Mouse (Mus musculus): Measurements from ENCODE around the gene Trappc2. TPM values are rescaled to one million over a fixed set of nuclear protein-coding genes. Genes with fewer than 3 reads are reported as not detected.

The Trappc2 gene
- polyA plus RNA-seq (2015; fragmentation: Nextera tagmentation; extraction: Ambion mirVana): 26.2 and 27.9 TPM in 2 replicates

DNA sequence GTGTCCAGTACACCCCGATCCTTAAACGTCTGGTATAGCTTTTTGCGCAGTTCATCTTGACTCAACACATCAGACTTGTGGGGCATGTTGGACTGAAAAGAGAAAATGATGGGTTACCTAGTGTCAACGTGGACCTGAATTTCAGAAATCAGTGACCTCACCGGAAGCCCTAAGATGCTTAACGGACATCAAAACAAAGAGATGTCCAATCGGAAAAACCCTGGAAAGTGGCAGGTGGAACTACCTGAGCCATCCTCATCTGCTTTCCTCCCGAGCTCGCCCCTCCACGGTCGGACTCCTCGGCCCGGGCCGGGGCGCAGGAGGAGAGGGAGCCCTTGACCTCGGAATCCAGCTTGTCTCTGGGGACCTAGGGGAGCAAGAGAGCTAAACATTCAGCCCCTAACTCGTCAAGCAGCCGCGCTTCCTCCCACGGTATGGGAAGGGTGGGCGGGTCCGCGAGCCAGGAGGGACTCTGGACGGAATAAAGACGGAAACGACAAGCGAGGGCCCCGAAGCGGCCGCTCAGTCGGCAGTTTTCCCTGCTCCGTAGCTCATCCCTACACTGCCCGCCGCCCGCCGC lies at the start of gene Trappc2:
Gene Trappc2, plus strand, starts transcription at position 539 of the 580 bp plus-strand sequence.
- Histone ChIP-seq H3K4me3 (replicated peaks) (peak within 1 kb of the TSS; percentile 62), H3K36me3 (no peaks in the 10 kb centered on the region), H3K4me1 (no peaks in the 10 kb centered on the region), H3K27ac (peak within 1 kb of the TSS; percentile 83), H3K4me2 (peak within 1 kb of the TSS; percentile 56), H3K9ac (peak within 1 kb of the TSS; percentile 50), H3K9me3 (no peaks in the 10 kb centered on the region), H3K27me3 (replicated peaks) (0 out of 2 replicates have a peak, but pooled peaks cover 3% of the 10 kb centered on the region)
- ATAC-seq (ENCODE audit: insufficient read depth, low FRiP score, low read depth): peak; percentile 71
- 18% methylated on average over 35 of the region's 36 CpGs for WGBS

GRCm38 (mm10) chrX:166393753-166394152 lies 46.6 kb upstream of the Trappc2 start:
- Histone ChIP-seq H3K9ac (no peak overlapping the region), H3K36me3 (no peaks in the 10 kb centered on the region), H3K27me3 (replicated peaks) (no peaks in the 10 kb centered on the region), H3K4me2 (no peak overlapping the region), H3K9me3 (no peaks in the 10 kb centered on the region), H3K27ac (no peak overlapping the region), H3K4me1 (no peaks in the 10 kb centered on the region), H3K4me3 (replicated peaks) (no peak overlapping the region)
- ATAC-seq (ENCODE audit: insufficient read depth, low FRiP score, low read depth): no peak
- 80% methylated on average over 1 of the region's 1 CpGs for WGBS

- ATAC-seq (ENCODE audit: insufficient read depth, low FRiP score, low read depth): no peak
- Histone ChIP-seq H3K4me3 (replicated peaks) (no peak overlapping the region), H3K27ac (no peak overlapping the region)
Measured at GRCm38 (mm10) chrX:166407865-166408264, 32.5 kb upstream of the Trappc2 start.

GRCm38 (mm10) chrX:166416196-166416595 lies 24.2 kb upstream of the Trappc2 start:
- Histone ChIP-seq H3K4me1 (no peaks in the 10 kb centered on the region), H3K27me3 (replicated peaks) (no peaks in the 10 kb centered on the region), H3K9ac (no peak overlapping the region), H3K36me3 (no peaks in the 10 kb centered on the region), H3K9me3 (no peaks in the 10 kb centered on the region), H3K4me3 (replicated peaks) (no peak overlapping the region), H3K4me2 (no peak overlapping the region), H3K27ac (no peak overlapping the region)
- ATAC-seq (ENCODE audit: insufficient read depth, low FRiP score, low read depth): no peak
- 85% methylated on average over 6 of the region's 6 CpGs for WGBS

More at GRCm38 (mm10) chrX:166407865-166408264, 32.5 kb upstream of the Trappc2 start:
- no peak overlapping the region for H3K9ac ChIP-seq
- H3K4me1 ChIP-seq: no peaks in the 10 kb centered on the region
- no peaks in the 10 kb centered on the region for H3K27me3 ChIP-seq (replicated peaks)
- no peak overlapping the region for H3K4me2 ChIP-seq
- no peaks in the 10 kb centered on the region for H3K9me3 ChIP-seq
- H3K36me3 ChIP-seq: no peaks in the 10 kb centered on the region

GRCm38 (mm10) chrX:166434812-166435211 lies 5.6 kb upstream of the Trappc2 start:
- Histone ChIP-seq H3K4me2 (no peak overlapping the region), H3K9me3 (no peaks in the 10 kb centered on the region), H3K4me1 (no peaks in the 10 kb centered on the region), H3K4me3 (replicated peaks) (no peak overlapping the region), H3K9ac (no peak overlapping the region), H3K36me3 (no peaks in the 10 kb centered on the region), H3K27ac (no peak overlapping the region), H3K27me3 (replicated peaks) (no peaks in the 10 kb centered on the region)
- WGBS: 84% methylated on average over 2 of the region's 2 CpGs
- ATAC-seq (ENCODE audit: insufficient read depth, low FRiP score, low read depth): no peak

GRCm38 (mm10) chrX:166440616-166441063 lies 266 bp downstream of the Trappc2 start, which contains the start of gene Ofd1:
Gene Ofd1, minus strand, starts transcription at chrX:166440704.
- Histone ChIP-seq H3K4me1 (no peaks in the 10 kb centered on the region), H3K4me2 (peak within 1 kb of the TSS; percentile 56), H3K27ac (peak within 1 kb of the TSS; percentile 83), H3K9ac (peak within 1 kb of the TSS; percentile 50), H3K36me3 (no peaks in the 10 kb centered on the region), H3K27me3 (replicated peaks) (0 out of 2 replicates have a peak, but pooled peaks cover 3% of the 10 kb centered on the region), H3K9me3 (no peaks in the 10 kb centered on the region), H3K4me3 (replicated peaks) (peak within 1 kb of the TSS; percentile 62)
- 17% methylated on average over 44 of the region's 44 CpGs for WGBS
- peak; percentile 98 for ATAC-seq (ENCODE audit: insufficient read depth, low FRiP score, low read depth)

GRCm38 (mm10) chrX:166444552-166444951 lies 4.2 kb downstream of the Trappc2 start:
- ATAC-seq (ENCODE audit: insufficient read depth, low FRiP score, low read depth): no peak
- no peak overlapping the region for H3K4me3 ChIP-seq (replicated peaks)
- WGBS: 77% methylated on average over 3 of the region's 3 CpGs
- H3K36me3 ChIP-seq: no peaks in the 10 kb centered on the region
- no peak overlapping the region for H3K9ac ChIP-seq
- 0 out of 2 replicates have a peak, but pooled peaks cover 3% of the 10 kb centered on the region for H3K27me3 ChIP-seq (replicated peaks)
- H3K9me3 ChIP-seq: no peaks in the 10 kb centered on the region
- no peak overlapping the region for H3K27ac ChIP-seq
- no peak overlapping the region for H3K4me2 ChIP-seq
- H3K4me1 ChIP-seq: no peaks in the 10 kb centered on the region

DNA sequence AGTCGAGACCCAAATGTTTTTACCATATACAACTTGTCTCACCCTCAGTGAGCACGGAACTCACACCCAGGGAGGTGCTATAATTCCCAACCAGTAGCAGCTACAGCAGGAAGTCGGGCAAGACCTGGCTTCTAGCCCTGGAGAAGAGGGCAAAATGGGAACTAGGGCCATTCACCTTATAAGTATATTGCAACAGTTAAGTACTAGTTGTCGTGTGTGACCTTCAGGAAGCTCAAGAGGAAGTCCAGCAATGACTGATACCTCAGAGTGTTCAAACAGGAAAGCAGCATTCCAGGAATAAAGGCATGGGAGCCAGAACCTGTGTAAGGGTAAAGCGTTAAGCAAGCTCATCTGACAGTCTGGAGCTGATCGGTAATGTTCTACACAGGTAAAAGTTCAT lies 13.2 kb downstream of the Trappc2 start:
- Histone ChIP-seq H3K4me1 (no peaks in the 10 kb centered on the region), H3K36me3 (no peaks in the 10 kb centered on the region), H3K27me3 (replicated peaks) (no peaks in the 10 kb centered on the region), H3K9me3 (no peaks in the 10 kb centered on the region), H3K4me3 (replicated peaks) (no peak overlapping the region), H3K4me2 (no peak overlapping the region), H3K9ac (no peak overlapping the region), H3K27ac (no peak overlapping the region)
- no peak for ATAC-seq (ENCODE audit: insufficient read depth, low FRiP score, low read depth)
- 72% methylated on average over 6 of the region's 6 CpGs for WGBS

GRCm38 (mm10) chrX:166454331-166454730 lies 14.0 kb downstream of the Trappc2 start:
- no peaks in the 10 kb centered on the region for H3K27me3 ChIP-seq (replicated peaks)
- no peaks in the 10 kb centered on the region for H3K9me3 ChIP-seq
- H3K27ac ChIP-seq: no peak overlapping the region
- no peaks in the 10 kb centered on the region for H3K36me3 ChIP-seq
- H3K4me2 ChIP-seq: no peak overlapping the region
- ATAC-seq (ENCODE audit: insufficient read depth, low FRiP score, low read depth): no peak
- H3K4me1 ChIP-seq: no peaks in the 10 kb centered on the region
- WGBS: 66% methylated on average over 3 of the region's 3 CpGs
- H3K4me3 ChIP-seq (replicated peaks): no peak overlapping the region
- no peak overlapping the region for H3K9ac ChIP-seq

DNA sequence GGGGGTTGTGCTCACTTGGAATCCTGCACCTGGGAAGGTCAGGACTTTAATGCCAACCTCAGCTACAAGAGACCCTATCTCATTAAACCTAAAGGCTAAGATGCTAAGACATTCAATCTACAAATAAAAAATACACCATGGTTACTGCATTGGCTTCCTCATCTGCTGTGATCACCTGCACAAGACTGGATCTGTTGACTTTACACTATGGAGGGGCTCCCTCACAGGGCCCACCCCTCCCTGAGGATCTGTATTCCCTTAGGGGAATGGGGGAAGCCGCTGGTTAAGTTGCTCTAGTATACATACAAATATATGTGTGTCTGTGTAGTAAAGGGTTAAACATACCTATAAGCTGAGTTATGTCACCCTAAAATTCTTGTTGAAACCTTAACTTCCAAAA lies 15.2 kb downstream of the Trappc2 start:
- Histone ChIP-seq H3K27ac (no peak overlapping the region), H3K4me3 (replicated peaks) (no peak overlapping the region), H3K4me2 (no peak overlapping the region), H3K27me3 (replicated peaks) (no peaks in the 10 kb centered on the region), H3K9ac (no peak overlapping the region), H3K9me3 (no peaks in the 10 kb centered on the region), H3K4me1 (no peaks in the 10 kb centered on the region), H3K36me3 (no peaks in the 10 kb centered on the region)
- WGBS: 76% methylated on average over 1 of the region's 1 CpGs
- ATAC-seq (ENCODE audit: insufficient read depth, low FRiP score, low read depth): no peak

GRCm38 (mm10) chrX:166468321-166468720 lies 27.9 kb downstream of the Trappc2 start:
- Histone ChIP-seq H3K4me2 (no peak overlapping the region), H3K4me1 (no peaks in the 10 kb centered on the region), H3K27ac (no peak overlapping the region), H3K9me3 (no peaks in the 10 kb centered on the region), H3K4me3 (replicated peaks) (no peak overlapping the region), H3K27me3 (replicated peaks) (no peaks in the 10 kb centered on the region), H3K9ac (no peak overlapping the region), H3K36me3 (no peaks in the 10 kb centered on the region)
- ATAC-seq (ENCODE audit: insufficient read depth, low FRiP score, low read depth): no peak
- WGBS: 90% methylated on average over 7 of the region's 7 CpGs

- Histone ChIP-seq H3K4me1 (no peaks in the 10 kb centered on the region), H3K9me3 (no peaks in the 10 kb centered on the region), H3K4me3 (replicated peaks) (no peak overlapping the region), H3K36me3 (no peaks in the 10 kb centered on the region), H3K27me3 (replicated peaks) (no peaks in the 10 kb centered on the region), H3K27ac (no peak overlapping the region), H3K9ac (no peak overlapping the region), H3K4me2 (no peak overlapping the region)
- ATAC-seq (ENCODE audit: insufficient read depth, low FRiP score, low read depth): no peak
- 79% methylated on average over 6 of the region's 6 CpGs for WGBS
Measured at GRCm38 (mm10) chrX:166472612-166473011, 32.2 kb downstream of the Trappc2 start.
